Mouse (Mus musculus): ENCODE results near the gene Maml3. TPM values are rescaled to one million over a fixed set of nuclear protein-coding genes. Genes with fewer than 3 reads are reported as not detected.

Gene Maml3
- total and polyA plus RNA-seq, 3 experiments: 5.3 to 7.8 (median 7.8) TPM

DNA sequence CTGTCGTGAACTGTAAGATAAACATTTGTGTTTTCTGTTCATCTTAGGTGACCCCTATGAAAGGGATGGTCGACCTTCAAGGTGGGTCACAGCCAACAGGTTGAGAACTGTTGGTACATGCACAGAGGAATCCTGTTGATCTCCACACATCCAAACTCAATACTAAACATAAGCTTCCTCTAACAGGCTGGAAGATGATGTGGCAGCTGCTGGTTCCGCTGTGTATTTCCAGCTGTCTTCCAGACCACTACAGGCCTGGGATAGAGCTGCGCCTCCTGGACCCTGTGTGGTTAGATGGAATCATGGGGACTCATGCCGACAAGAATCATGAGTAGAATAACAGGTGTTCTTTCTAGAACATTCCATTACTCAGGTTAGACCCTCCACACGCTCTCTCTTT, 101.2 kb downstream of the Maml3 start:
- DNase-seq: no peak

DNA sequence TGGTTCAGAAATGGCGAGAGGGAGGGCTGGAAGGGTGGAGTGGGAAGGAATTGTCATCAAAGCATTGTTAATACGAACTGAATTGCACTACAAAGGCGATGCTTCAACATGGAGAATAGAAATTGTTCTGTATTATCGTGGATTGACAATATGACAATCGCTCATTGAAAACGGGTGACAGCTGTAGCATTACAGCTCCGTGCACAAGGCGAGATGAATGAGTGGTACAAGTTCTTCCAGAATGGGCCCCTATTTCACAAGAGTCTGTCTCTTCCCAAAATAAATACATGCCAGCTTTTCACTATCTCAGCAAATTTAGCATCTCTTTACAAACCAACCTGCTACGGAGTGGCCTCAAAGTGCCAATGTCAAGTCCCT, 103.4 kb downstream of the Maml3 start:
- DNase-seq: no peak

DNA sequence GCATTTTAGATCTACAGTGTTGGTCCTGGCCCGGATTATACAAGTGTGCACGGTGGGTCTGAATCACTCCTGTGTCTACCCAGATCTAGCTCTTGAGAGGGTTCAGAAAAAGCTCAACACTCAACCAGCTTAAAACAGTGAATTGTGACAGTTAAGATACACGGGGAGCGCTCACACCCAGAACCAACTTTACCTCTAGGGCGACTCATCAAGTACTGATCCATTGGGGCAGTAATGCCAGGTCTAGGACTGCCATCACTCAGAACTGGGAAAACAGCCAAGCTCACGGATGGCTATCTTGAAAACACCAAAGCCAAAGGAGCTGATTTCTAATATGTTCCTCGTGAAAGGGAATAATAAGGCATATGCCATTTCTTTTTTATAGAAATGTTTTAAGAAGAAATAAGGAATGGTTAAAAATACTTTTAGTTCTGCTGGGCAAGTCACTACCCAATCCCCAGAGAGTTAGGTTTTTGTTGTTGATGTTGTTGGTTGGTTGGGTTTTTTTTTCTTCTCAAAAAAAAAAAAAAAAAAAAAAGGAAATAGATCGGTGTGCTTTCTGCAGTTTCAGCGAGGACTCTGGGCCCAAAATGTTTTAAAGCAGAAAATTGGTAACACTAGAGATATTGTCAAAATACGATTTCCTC, 103.9 kb downstream of the Maml3 start:
- no peak for DNase-seq

GRCm38 (mm10) chr3:51999671-52000437, 105.0 kb downstream of the Maml3 start:
- DNase-seq: peak; percentile 42

DNA sequence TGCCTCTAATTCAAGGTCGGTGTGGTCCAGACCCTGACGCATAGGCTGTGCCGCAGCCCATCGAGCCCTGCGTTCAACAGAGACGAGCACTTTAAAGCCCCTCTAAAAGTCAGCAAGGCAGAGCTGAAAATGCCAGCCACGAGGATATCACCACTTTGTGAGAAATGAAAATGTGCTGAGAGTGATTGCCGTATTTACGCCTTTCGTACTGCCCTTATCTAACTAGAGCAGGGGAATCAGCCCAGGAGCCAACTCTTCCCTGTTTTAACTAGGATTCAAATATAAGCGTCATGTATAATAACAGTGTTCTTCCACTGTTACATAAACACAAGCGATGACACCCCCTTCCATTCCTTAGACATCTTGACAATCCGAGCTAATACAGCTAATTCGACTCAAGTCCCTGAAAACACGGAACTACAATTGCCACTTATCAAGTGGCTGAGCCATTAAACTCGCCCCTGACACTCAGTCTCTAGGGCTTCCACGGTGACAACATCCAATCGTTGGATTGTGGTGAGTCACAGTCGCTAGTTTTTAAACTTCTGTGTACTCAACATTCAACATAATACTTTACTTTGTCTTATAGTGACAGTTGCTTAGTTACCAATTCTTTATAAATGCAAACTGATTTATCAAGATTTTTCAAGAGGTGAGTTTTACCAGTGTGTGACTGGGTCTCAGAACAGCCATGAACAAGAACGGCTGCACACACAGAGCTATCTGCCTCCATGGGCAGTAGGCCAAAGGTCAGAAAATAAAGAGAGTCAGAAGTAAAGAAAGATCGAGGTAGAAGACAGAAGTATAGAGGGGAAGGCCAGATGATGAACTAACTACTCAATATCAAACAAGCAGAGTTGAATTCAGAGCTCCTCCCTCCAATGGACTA, 106.1 kb downstream of the Maml3 start:
- peak; percentile 18 for DNase-seq

DNA sequence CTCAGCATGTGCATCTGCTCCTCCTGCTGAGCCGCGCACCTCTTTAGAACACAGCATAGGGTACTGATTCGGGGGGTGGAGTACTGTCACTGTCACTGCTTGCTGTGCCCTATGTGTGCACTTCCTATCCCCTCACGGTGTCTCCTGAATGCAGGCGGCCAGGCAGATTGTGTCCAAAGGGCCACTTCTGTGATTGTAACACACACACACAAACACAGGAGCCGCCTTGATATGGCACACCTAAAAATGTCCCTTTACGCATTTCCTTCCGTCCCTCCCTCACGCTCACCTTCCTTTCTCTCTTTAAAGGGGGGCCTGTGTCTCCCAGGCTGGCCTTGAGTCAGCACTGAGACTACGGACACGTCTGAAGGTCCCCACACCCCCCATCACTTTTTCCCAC, 107.3 kb downstream of the Maml3 start:
- DNase-seq: no peak

DNA sequence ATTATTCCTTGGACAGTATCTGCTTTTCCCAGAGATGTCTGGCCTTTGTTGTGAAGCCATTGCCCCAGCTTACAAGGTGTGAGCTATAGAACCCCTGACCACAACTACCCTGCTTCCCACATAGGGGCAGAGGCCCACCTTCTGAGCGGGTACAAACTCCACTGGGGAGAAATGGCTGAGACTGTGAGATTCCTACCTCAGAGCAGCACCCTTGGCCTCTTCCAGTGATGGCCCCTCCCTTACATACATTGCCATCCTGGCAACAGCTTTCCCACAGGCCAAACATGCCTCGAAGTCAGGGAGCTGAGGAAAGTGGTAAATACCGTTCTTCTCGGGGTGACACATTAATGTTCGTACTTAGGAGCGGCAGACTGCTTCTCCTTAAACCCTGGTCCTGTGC, 118.4 kb downstream of the Maml3 start:
- no peak for DNase-seq

- no peak for DNase-seq
Measured at GRCm38 (mm10) chr3:51981496-51981895, 123.4 kb downstream of the Maml3 start.

DNA sequence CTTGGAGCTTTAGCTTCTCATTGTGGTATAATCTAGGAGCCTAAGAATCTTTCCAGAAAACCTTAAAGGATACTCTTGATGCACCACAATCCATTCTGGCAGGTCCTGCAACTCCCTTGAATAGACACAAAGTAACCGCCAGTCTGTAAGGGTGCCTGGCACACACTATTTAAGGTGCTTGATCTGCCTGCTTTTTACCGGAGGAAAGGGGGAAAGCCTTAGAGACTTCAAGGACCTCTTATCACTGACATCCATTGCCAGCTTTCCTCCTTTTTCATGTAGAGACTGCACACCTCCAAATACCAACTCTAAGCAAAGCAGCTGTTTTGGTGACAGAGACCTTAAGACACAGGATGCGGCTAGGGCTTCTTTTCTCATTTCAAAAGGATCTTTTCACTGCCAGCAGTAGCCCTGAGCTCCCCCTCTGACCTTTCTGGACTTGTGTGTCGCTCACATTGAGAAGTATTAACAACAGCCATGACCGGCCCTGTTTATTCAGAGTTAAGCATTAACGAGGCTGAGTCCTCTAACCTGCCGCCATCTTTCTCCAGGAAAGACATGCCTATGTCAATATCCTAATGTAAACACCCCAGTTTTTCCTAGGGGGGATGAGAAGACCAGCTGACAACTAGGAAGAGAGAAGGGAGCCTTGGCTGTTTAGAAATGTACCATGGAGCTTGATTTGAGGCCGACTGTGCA, 127.1 kb downstream of the Maml3 start:
- no peak for DNase-seq

DNA sequence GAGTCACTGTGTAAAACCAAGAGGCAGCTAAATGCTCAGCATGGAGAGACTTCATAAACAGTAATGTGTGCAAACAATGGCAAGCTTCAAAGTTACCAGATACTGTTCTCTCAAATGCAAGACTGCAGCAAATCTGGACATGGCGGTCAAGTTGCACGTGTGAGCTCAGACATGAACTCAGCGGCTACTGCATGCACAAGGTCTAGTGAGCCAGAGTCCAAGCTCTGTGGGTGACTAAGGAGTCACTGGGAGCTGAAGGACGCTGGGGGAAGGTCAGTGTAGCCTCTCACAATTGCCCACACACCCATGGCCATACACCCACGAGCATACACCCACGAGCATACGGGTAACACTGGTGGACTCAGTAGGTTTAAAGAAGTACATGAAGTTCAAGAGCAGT, 130.3 kb downstream of the Maml3 start:
- DNase-seq: peak; percentile 69

DNA sequence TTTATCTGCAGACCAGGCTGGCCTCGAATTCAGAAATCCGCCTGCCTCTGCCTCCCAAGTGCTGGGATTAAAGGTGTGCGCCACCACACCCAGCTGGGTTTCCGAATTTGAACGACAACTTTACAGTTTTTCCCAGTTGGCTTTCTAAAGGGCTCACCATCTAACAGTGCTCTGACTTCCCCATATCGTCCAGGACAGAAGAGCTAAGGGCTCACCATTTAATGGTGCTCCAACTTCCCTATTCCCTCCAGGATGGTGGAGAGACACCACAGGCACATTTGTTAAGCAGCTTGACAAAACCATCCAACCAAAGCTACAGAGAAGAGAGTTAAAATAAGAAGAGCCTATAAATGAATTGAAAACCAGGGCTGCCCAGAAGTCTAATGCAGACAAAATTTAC, 130.7 kb downstream of the Maml3 start:
- no peak for DNase-seq

GRCm38 (mm10) chr3:51972576-51972975, 132.3 kb downstream of the Maml3 start:
- no peak for DNase-seq

- DNase-seq: no peak
Measured at GRCm38 (mm10) chr3:51970489-51970888, 134.4 kb downstream of the Maml3 start.

DNA sequence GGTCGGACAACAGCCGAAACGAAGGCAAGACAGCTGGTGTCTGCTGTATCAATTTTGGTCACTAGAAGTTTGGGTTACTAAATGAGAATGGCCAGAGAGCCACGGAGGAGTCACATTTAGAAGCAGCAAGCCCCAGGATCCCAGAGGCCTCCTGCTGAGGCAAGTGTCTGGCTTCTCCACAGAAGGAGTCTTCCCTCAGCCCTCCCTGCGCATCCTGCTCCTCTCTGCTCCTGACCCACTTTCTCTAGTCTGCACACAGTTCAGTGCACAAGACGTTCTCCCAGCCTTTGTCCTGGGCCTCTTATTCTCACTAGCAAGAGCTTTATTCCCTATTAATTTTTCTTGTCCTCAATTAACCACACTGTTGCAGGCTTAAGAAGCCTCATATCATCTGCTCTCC, 135.4 kb downstream of the Maml3 start:
- no peak for DNase-seq

DNA sequence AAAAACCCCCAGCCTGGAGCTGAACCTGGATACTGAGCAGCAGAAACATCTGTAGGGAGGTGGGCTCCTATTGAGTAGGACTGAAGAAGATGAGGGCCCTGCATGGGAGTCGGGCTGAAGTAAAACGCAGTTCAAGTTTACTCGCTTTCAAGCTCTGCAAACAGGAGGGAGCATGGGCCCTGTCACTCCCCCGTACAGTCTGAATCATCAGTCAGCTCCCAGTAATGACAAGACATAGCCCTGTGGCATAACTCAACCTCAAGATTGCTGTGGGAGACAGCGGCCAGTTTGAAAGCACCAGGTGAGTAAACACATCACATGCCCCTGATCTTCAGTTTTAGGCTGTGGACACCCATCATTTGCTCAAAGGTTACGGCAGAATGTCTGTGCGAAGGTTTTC, 139.0 kb downstream of the Maml3 start:
- peak; percentile 60 for DNase-seq

DNA sequence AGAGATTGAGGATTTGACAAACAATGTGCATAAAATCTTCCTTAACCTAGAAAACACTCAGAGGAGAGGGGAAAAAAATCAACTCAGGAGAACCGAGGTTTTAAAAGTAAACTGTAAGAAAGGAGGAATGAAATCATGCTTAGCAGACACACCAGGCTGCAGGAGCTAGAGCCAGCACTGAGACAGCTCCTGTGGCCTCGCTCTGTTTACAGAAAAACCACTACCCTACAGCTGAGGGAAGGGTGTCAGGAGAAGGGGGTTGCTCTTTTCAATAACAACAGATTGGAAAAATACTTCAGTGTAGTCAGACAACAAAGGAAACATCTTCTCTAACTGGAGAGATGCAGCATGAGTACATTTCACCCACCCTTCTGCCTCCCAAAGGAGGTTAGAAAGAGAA, 139.4 kb downstream of the Maml3 start:
- no peak for DNase-seq

DNA sequence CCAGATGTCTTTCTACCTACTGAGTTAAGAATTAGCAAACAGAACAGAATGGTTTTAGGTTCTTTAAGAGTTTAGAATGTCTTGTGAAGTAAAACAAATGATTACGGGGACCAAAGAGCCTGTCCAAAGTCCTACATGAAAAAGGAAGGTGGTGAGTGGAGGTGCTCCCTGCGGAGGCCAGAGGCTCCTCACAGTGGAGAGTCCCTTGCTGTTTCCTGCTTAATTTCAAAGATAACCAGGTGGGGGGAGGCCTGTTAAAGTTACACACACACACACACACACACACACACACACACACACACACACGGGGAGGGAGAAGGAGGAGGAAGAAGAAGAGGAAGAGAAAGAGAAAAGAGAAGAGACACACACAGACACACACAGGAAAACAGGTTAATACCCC, 139.9 kb downstream of the Maml3 start:
- no peak for DNase-seq

DNA sequence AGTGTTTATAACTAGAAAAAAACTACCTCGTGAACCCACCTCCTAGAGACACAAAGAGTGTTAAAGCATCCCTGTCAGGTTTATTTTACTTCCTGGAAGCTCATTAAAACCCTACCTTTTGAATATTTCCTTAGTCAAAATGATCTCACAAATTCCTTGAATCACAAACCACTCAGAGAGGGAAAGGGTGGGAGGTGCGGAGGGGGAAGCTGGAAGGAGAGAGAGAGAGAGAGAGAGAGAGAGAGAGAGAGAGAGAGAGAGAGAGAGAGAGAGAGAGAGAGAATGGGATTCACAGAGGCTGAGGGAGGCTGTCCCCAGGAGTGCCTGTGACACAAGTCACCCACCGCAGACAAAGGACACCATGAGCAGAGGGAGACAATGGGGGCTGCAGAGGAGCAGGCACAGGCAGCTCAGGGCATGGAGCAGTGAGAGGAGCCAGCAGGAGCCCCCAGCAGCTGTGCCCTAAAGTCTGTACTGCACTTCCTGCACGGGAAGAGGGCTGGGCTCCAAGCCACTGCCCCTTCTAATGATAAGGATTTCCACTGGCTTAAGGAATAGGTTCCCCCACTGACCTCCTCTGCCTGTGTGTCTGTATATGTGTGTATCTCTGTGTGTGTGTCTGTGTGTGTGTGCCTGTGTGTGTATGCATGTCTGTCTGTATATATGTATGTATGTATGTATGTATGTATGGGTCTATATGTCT, 140.8 kb downstream of the Maml3 start:
- no peak for DNase-seq

DNA sequence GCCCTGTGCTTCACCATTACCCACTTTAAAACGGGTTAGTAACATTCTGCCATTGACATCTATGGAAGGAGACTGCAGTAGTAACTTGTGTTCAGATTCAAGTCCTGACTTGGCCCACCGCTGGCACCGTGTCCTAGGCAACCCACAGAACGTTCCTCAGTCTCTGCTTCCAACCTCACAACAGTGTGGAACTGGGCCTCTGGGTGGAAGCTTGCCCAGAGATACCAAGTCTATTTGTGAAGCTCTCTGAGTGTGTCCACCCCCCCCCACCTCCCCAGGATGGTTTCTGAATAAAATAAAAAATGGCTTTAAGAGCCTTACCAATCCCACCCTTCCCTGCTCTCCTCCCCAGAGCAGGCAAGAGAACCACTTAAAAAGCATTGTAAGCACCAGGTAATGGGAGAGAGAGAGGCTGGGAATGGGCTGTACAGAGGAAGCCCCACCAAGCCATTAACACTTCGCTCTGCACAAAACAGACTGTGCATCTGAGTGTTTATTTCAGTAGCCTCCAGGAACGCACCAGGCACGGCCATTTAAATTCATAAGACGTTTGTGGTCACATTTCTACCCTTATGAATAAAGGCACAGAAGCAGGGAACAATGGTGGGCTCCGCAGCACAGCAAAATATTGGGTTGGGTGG, 141.6 kb downstream of the Maml3 start:
- no peak for DNase-seq

GRCm38 (mm10) chr3:51958751-51959150, 146.1 kb downstream of the Maml3 start:
- DNase-seq: peak; percentile 66

- DNase-seq: no peak
Measured at GRCm38 (mm10) chr3:51954441-51954840, 150.4 kb downstream of the Maml3 start.

All from adrenal gland, adult 2 months (tissue).